Mouse (Mus musculus): ENCODE results near the gene Ccdc93.

GRCm38 (mm10) chr1:121548667-121549066, 117.8 kb downstream of the Ccdc93 start:
- TF ChIP-seq GATA1 (IDR thresholded peaks at IDR 0.05; ENCODE audit: low read length) = no peak
- no peak for TF ChIP-seq TAL1 (IDR thresholded peaks at IDR 0.05; ENCODE audit: low read length)
